Mouse (Mus musculus) neural tube, embryonic 14.5 days (tissue): Measurements from ENCODE around the gene Rhbdd1. TPM values are rescaled to one million over a fixed set of nuclear protein-coding genes. Genes with fewer than 3 reads are reported as not detected.

Experiments
- ATAC-seq: fragments of 200-750 bp; cut with Nextera tagmentation; 2 replicates; pipeline ENCODE4 v1.8.0; 2017; ENCODE audit warnings: low read depth, mild to moderate bottlenecking, moderate TSS enrichment, moderate library complexity
- H3K27ac ChIP-seq: fragments of 300-500 bp; sonication (generic); 2 replicates; pipeline ENCODE4 v1.5.1; 2014; ENCODE audit warnings: low read depth, mild to moderate bottlenecking, control low read depth, low read length, moderate library complexity, mixed read lengths
- H3K27me3 ChIP-seq: fragments of 300-500 bp; sonication (generic); 2 replicates; pipeline ENCODE4 v1.6.1; 2014; ENCODE audit warnings: low read length; ENCODE audit not compliant: control insufficient read depth, insufficient read depth
- H3K36me3 ChIP-seq: fragments of 300-500 bp; sonication (generic); 2 replicates; pipeline ENCODE4 v1.6.1; 2014; ENCODE audit warnings: low read length, mixed read lengths; ENCODE audit not compliant: control insufficient read depth, insufficient read depth
- H3K4me1 ChIP-seq: fragments of 300-500 bp; sonication (generic); 2 replicates; pipeline ENCODE4 v1.6.1; 2014; ENCODE audit warnings: low read length; ENCODE audit not compliant: control insufficient read depth, insufficient read depth
- H3K4me2 ChIP-seq: fragments of 300-500 bp; sonication (generic); 2 replicates; pipeline ENCODE4 v1.6.1; 2014; ENCODE audit warnings: mild to moderate bottlenecking, low read depth, low read length, control low read depth
- H3K4me3 ChIP-seq: fragments of 300-500 bp; sonication (generic); 2 replicates; pipeline ENCODE4 v1.5.1; 2014; ENCODE audit warnings: low read depth, low read length, control low read depth, mixed read lengths
- H3K9ac ChIP-seq: fragments of 300-500 bp; sonication (generic); replicated peaks from 2 replicates; pipeline ENCODE4 v1.6.1; 2014; ENCODE audit warnings: low read depth, mild to moderate bottlenecking, control low read depth, low read length, mixed read lengths
- H3K9me3 ChIP-seq: fragments of 300-500 bp; sonication (generic); 2 replicates; pipeline ENCODE4 v1.6.1; 2016; ENCODE audit warnings: low read length; ENCODE audit not compliant: control insufficient read depth
- WGBS: fragments of 180-500 bp; shearing (Covaris S2); extraction: QIAGEN DNeasy Blood & Tissue Kit; methylation state at CpG from one replicate; pipeline ENCODE4 v1.1.7; 2014; 5-methylcytosine and 5-hydroxymethylcytosine counted together
- polyA plus RNA-seq: library from polyadenylated mRNA; unstranded; fragments of >200 nt; fragmentation: Nextera tagmentation; extraction: Ambion mirVana; gene quantifications from 2 replicates; pipeline ENCODE4 v1.2.1, GENCODE M21; 2014

The Rhbdd1 gene
- polyA plus RNA-seq, 1 experiment from 2014 or later, result 2.7 TPM

GRCm38 (mm10) chr1:82371636-82372428 lies 55.6 kb downstream of the Rhbdd1 start:
- no peaks in the 10 kb centered on the region for H3K36me3 ChIP-seq
- H3K4me2 ChIP-seq, result no peak overlapping the region
- H3K4me3 ChIP-seq, result no peak overlapping the region
- no peaks in the 10 kb centered on the region for H3K9me3 ChIP-seq
- H3K9ac ChIP-seq, result no peak overlapping the region
- WGBS, result 75% methylated on average over 5 of the region's 5 CpGs
- H3K27ac ChIP-seq, result no peak overlapping the region
- no peaks in the 10 kb centered on the region for H3K27me3 ChIP-seq
- ATAC-seq, result no peak
- H3K4me1 ChIP-seq, result no peaks in the 10 kb centered on the region

GRCm38 (mm10) chr1:82373924-82374323 lies 57.7 kb downstream of the Rhbdd1 start:
- H3K4me1 ChIP-seq, result no peaks in the 10 kb centered on the region
- 96% methylated on average over 8 of the region's 8 CpGs for WGBS
- H3K27ac ChIP-seq, result no peak overlapping the region
- H3K4me3 ChIP-seq, result no peak overlapping the region
- no peaks in the 10 kb centered on the region for H3K27me3 ChIP-seq
- H3K9me3 ChIP-seq, result no peaks in the 10 kb centered on the region
- H3K36me3 ChIP-seq, result no peaks in the 10 kb centered on the region
- no peak overlapping the region for H3K4me2 ChIP-seq
- no peak overlapping the region for H3K9ac ChIP-seq
- no peak for ATAC-seq

- H3K27me3 ChIP-seq, result no peaks in the 10 kb centered on the region
- H3K36me3 ChIP-seq, result no peaks in the 10 kb centered on the region
- 45% methylated on average over 4 of the region's 4 CpGs for WGBS
- no peak overlapping the region for H3K4me2 ChIP-seq
- ATAC-seq, result peak; percentile 21; the same call in 1 of the 2 replicates
- no peaks in the 10 kb centered on the region for H3K9me3 ChIP-seq
- H3K27ac ChIP-seq, result no peak overlapping the region
- H3K4me1 ChIP-seq, result no peaks in the 10 kb centered on the region
- H3K4me3 ChIP-seq, result no peak overlapping the region
- H3K9ac ChIP-seq, result no peak overlapping the region
Measured at GRCm38 (mm10) chr1:82374831-82375358, 58.6 kb downstream of the Rhbdd1 start.

- H3K27me3 ChIP-seq, result no peaks in the 10 kb centered on the region
- H3K9me3 ChIP-seq, result no peaks in the 10 kb centered on the region
- H3K4me3 ChIP-seq, result no peak overlapping the region
- H3K4me1 ChIP-seq, result no peaks in the 10 kb centered on the region
- H3K36me3 ChIP-seq, result no peaks in the 10 kb centered on the region
- H3K4me2 ChIP-seq, result no peak overlapping the region
- ATAC-seq, result no peak
- 52% methylated on average over 3 of the region's 3 CpGs for WGBS
- H3K9ac ChIP-seq, result no peak overlapping the region
- H3K27ac ChIP-seq, result no peak overlapping the region
Measured at GRCm38 (mm10) chr1:82375452-82375851, 59.2 kb downstream of the Rhbdd1 start.

- Histone ChIP-seq H3K27me3 (no peaks in the 10 kb centered on the region), H3K27ac (no peak overlapping the region), H3K36me3 (no peaks in the 10 kb centered on the region), H3K4me1 (peaks cover 8% of the 10 kb centered on the region; the same call in 1 of the 2 replicates), H3K4me2 (no peak overlapping the region), H3K9ac (no peak overlapping the region), H3K9me3 (no peaks in the 10 kb centered on the region), H3K4me3 (no peak overlapping the region)
- 54% methylated on average over 4 of the region's 4 CpGs for WGBS
- ATAC-seq, result no peak
Measured at GRCm38 (mm10) chr1:82381946-82382345, 65.7 kb downstream of the Rhbdd1 start.

GRCm38 (mm10) chr1:82384106-82384505 lies 67.9 kb downstream of the Rhbdd1 start:
- no peak overlapping the region for H3K4me3 ChIP-seq
- no peak overlapping the region for H3K4me2 ChIP-seq
- no peaks in the 10 kb centered on the region for H3K9me3 ChIP-seq
- H3K27me3 ChIP-seq, result no peaks in the 10 kb centered on the region
- WGBS, result 67% methylated on average over 2 of the region's 2 CpGs
- no peak for ATAC-seq
- no peaks in the 10 kb centered on the region for H3K36me3 ChIP-seq
- H3K27ac ChIP-seq, result no peak overlapping the region
- peaks cover 12% of the 10 kb centered on the region for H3K4me1 ChIP-seq
- H3K9ac ChIP-seq, result no peak overlapping the region

- no peaks in the 10 kb centered on the region for H3K9me3 ChIP-seq
- H3K27me3 ChIP-seq, result no peaks in the 10 kb centered on the region
- 40% methylated on average over 9 of the region's 9 CpGs for WGBS
- H3K4me3 ChIP-seq, result no peak overlapping the region
- H3K4me2 ChIP-seq, result no peak overlapping the region
- no peaks in the 10 kb centered on the region for H3K36me3 ChIP-seq
- peaks cover 12% of the 10 kb centered on the region for H3K4me1 ChIP-seq
- H3K27ac ChIP-seq, result no peak overlapping the region
- H3K9ac ChIP-seq, result no peak overlapping the region
- no peak for ATAC-seq
Measured at GRCm38 (mm10) chr1:82385054-82385453, 68.8 kb downstream of the Rhbdd1 start.

- H3K27me3 ChIP-seq, result no peaks in the 10 kb centered on the region
- no peak overlapping the region for H3K4me2 ChIP-seq
- H3K9ac ChIP-seq, result no peak overlapping the region
- 0 out of 2 replicates have a peak overlapping the region, but pooled peaks have one; percentile 39 for H3K27ac ChIP-seq
- H3K9me3 ChIP-seq, result no peaks in the 10 kb centered on the region
- H3K4me1 ChIP-seq, result peaks cover 12% of the 10 kb centered on the region
- ATAC-seq, result peak; percentile 48; the same call in 1 of the 2 replicates
- 15% methylated on average over 4 of the region's 4 CpGs for WGBS
- no peaks in the 10 kb centered on the region for H3K36me3 ChIP-seq
- no peak overlapping the region for H3K4me3 ChIP-seq
Measured at GRCm38 (mm10) chr1:82385827-82386230, 69.6 kb downstream of the Rhbdd1 start.
